Mouse (Mus musculus): ENCODE results near the gene Hist2h2bb. TPM values are rescaled to one million over a fixed set of nuclear protein-coding genes. Genes with fewer than 3 reads are reported as not detected.

Hist2h2bb gene
- polyA plus RNA-seq, 1 experiment from 2014 or later, result 8.2 TPM

GRCm38 (mm10) chr3:96312341-96313098 lies 43.0 kb downstream of the Hist2h2bb start:
- Histone ChIP-seq H3K27me3 (ENCODE audit: low read depth, poor library complexity, severe bottlenecking) (no peaks in the 10 kb centered on the region), H3K4me3 (no peak overlapping the region), H3K9me3 (replicated peaks) (no peaks in the 10 kb centered on the region), H3K4me1 (no peaks in the 10 kb centered on the region), H3K36me3 (no peaks in the 10 kb centered on the region), H3K27ac (no peak overlapping the region)
- 72% methylated on average over 8 of the region's 8 CpGs for WGBS
- DNase-seq (ENCODE audit: low spot score), result no peak

Small RNA genes lying within 50 kb of the gene (microRNA-seq; reads per million reads assigned to microRNA genes)
- gene Gm44492 (not detected), gene Gm47311 (not detected), gene Gm47313 (not detected)

Other genes starting within 250 kb of the Hist2h2bb start
- gene Vps45, start 211.3 kb upstream of the Hist2h2bb start, polyA plus RNA-seq (2016; fragmentation: Nextera tagmentation; extraction: Ambion mirVana), result 22.4 and 23.6 TPM in 2 replicates
- 18.6 and 19.2 TPM in 2 replicates for gene Otud7b, start 165.2 kb upstream of the Hist2h2bb start, polyA plus RNA-seq (2016; fragmentation: Nextera tagmentation; extraction: Ambion mirVana)
- gene Mtmr11, start 107.7 kb upstream of the Hist2h2bb start, polyA plus RNA-seq (2016; fragmentation: Nextera tagmentation; extraction: Ambion mirVana), result 10.8 and 18.2 TPM in 2 replicates
- 290 and 304 TPM in 2 replicates for gene Sf3b4, start 97.4 kb upstream of the Hist2h2bb start, polyA plus RNA-seq (2016; fragmentation: Nextera tagmentation; extraction: Ambion mirVana)
- gene Sv2a, start 88.6 kb upstream of the Hist2h2bb start, polyA plus RNA-seq (2016; fragmentation: Nextera tagmentation; extraction: Ambion mirVana), result 3.6 and 3.9 TPM in 2 replicates
- 74.2 and 76.5 TPM in 2 replicates for gene Bola1, start 50.0 kb upstream of the Hist2h2bb start, polyA plus RNA-seq (2016; fragmentation: Nextera tagmentation; extraction: Ambion mirVana)
- gene Hist2h2ab, start 49.9 kb upstream of the Hist2h2bb start, polyA plus RNA-seq (2016; fragmentation: Nextera tagmentation; extraction: Ambion mirVana), result 0.63 and 1.2 TPM in 2 replicates
- 11.7 and 16.3 TPM in 2 replicates for gene Hist2h2ac, start 48.9 kb upstream of the Hist2h2bb start, polyA plus RNA-seq (2016; fragmentation: Nextera tagmentation; extraction: Ambion mirVana)
- gene Hist2h2be, start 48.6 kb upstream of the Hist2h2bb start, polyA plus RNA-seq (2016; fragmentation: Nextera tagmentation; extraction: Ambion mirVana), result 3.4 and 5.8 TPM in 2 replicates
- 6.5 and 7.3 TPM in 2 replicates for gene Hist2h3c2, start 30.6 kb upstream of the Hist2h2bb start, polyA plus RNA-seq (2016; fragmentation: Nextera tagmentation; extraction: Ambion mirVana)
- 18.9 and 27.3 TPM in 2 replicates for gene Hist2h2aa2, start 29.5 kb upstream of the Hist2h2bb start, polyA plus RNA-seq (2016; fragmentation: Nextera tagmentation; extraction: Ambion mirVana)
- gene Hist2h2aa1, start 24.3 kb upstream of the Hist2h2bb start, polyA plus RNA-seq (2016; fragmentation: Nextera tagmentation; extraction: Ambion mirVana), result 12.7 and 15.9 TPM in 2 replicates
- 0.41 TPM in 1 of 2 replicates, not detected in the other for gene Hist2h3c1, start 23.1 kb upstream of the Hist2h2bb start, polyA plus RNA-seq (2016; fragmentation: Nextera tagmentation; extraction: Ambion mirVana)
- 7.7 and 9.4 TPM in 2 replicates for gene Hist2h4, start 6.4 kb upstream of the Hist2h2bb start, polyA plus RNA-seq (2016; fragmentation: Nextera tagmentation; extraction: Ambion mirVana)
- 48.3 and 54.0 TPM in 2 replicates for gene Hist2h3b, start 1.1 kb upstream of the Hist2h2bb start, polyA plus RNA-seq (2016; fragmentation: Nextera tagmentation; extraction: Ambion mirVana)
- gene Fcgr1, start 24.2 kb downstream of the Hist2h2bb start, polyA plus RNA-seq (2016; fragmentation: Nextera tagmentation; extraction: Ambion mirVana), result 0.60 and 0.85 TPM in 2 replicates
- gene BC107364, start 182.6 kb downstream of the Hist2h2bb start, polyA plus RNA-seq (2016; fragmentation: Nextera tagmentation; extraction: Ambion mirVana), result 0.14 TPM in 1 of 2 replicates, not detected in the other

Measured in limb, embryonic 10.5 days (tissue).